Mouse (Mus musculus) cerebellum, adult 2 months (tissue): ENCODE data around the gene Il1r1.

Experiments used
- CTCF ChIP-seq: fragments of 200-500 bp; IDR thresholded peaks from 2 replicates; pipeline ENCODE4 v1.5.1; 2011; ENCODE audit warnings: low read depth, mild to moderate bottlenecking, control low read depth, low read length, moderate library complexity, borderline replicate concordance; ENCODE audit not compliant: insufficient read depth
- POLR2A ChIP-seq: fragments of 200-500 bp; IDR thresholded peaks from 2 replicates; pipeline ENCODE4 v1.6.1; 2011; ENCODE audit warnings: low read length, control low read depth, borderline replicate concordance; ENCODE audit not compliant: insufficient read depth

DNA sequence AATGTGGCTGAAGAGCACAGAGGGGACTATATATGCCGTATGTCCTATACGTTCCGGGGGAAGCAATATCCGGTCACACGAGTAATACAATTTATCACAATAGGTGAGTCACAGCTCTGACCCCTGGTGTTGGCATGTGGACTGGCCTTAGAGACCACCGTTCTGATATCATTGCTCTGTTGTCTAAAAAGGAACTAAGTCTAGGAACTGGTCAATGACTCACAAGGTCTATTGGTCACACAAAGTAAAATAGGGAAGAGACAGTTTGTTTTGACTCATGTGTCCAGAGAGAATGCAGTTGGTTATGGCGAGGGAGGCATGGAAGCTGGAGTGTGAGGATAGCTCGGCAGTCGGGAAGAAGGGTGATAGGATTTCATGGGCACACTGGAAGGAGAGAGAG lies 69.9 kb downstream of the Il1r1 start:
- TF ChIP-seq CTCF = no peak
- no peak for TF ChIP-seq POLR2A
